Mouse (Mus musculus) frontal cortex, postnatal 14 days (tissue): ENCODE results near the gene Rgs8.

ENCODE experiments used
- DNase-seq, 2 experiments: peaks; one replicate each; pipeline ENCODE4 v3.0.0; 2022; ENCODE audit warnings: low spot score in 2 of 2

The Rgs8 gene

GRCm38 (mm10) chr1:153741551-153742316, 88.9 kb downstream of the Rgs8 start:
- DNase-seq = no peak

- DNase-seq = peak in 1 of 2 experiments; percentile 71
Measured at GRCm38 (mm10) chr1:153742374-153743155, 89.7 kb downstream of the Rgs8 start.

GRCm38 (mm10) chr1:153746119-153746670, 93.4 kb downstream of the Rgs8 start:
- DNase-seq = no peak

GRCm38 (mm10) chr1:153746728-153747127, 93.9 kb downstream of the Rgs8 start:
- peak in 1 of 2 experiments; percentile 60 for DNase-seq

DNA sequence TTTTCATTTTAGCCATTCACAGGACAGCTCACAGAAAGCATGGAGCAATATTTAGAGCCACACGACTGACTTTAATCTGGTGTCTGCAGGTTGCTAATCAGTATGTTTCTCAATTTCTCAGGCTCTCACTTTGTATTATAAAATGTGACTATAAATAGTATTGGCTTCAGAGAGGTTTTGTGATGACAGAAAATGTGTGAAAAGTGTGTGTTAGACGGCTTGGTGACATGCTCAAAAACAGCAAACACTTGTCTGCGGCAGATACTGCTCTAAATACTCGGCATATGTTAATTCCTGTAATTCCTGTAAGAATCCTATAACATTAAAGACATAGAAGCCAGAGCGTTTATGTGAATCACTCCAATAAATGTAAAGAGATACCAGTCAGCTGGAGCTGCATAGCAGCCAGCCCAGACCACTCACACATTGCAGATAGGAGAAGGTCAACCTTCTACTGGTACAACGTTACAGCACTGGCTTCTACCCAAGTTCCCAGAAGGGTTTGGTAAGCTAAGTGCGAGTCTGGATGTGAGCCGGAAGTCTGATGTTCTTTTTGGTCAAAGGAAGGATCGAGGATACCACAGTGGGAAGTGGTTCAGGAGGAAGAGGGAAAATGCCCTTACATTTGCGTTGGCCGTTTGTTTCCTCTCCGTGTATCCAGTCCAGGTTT, 95.2 kb downstream of the Rgs8 start:
- no peak for DNase-seq

DNA sequence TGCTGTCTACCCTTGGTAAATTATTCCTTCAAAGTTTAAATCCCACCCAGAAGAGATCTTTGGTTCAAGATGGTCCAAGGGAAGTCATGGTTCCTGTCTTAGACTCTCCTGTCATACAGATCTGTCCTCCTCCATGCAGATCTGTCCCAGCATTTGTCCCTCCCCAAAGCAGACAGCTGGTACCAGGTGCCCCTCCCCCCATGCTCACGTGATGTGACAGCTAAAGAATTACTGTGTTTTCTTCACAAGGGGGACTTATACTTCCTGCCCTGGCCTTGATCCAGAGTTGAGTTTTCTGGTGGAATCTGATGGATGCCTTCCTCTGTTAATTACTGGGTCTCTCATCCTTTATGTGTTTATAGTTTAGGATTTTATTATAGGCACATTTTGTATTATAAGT, 95.7 kb downstream of the Rgs8 start:
- no peak for DNase-seq

DNA sequence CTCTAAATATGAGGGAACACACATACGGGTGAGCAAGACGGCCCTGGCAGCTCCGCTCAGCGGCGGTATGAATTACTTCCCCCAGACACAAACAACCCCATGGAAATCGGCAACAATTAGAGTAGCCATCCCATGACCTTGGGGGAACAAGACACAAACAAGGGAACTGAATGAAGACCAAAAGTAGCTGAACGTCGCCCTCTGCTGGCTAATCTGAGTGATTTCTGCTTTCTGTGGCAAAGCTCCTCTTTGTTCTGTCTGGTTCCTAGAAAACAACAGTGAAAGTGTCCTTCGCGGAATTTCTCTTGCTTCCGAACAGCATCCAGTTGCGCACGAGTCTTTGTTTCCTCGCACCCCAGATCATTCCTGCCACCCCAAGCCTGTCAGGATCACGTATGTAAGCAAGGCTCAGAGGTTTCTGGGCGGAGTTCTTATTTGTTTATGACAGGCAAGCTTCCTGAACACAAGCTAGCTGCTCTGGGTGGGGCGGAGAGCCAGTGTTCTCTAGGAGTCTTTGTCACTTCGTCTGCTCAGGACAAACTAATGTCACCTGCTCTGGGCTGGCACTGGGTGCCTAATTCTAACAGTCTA, 96.5 kb downstream of the Rgs8 start, which contains the start of gene Rnasel:
Gene Rnasel (plus strand): TSS at position 216 of the 591 bp plus-strand sequence.
- DNase-seq = peak in 1 of 2 experiments; percentile 59
